Comparison of ENCODE assay signal across 16 mouse cellular contexts in genomic region chr3:63223676-63224075, GRCm38 (mm10). TPM values are rescaled to one million over a fixed set of nuclear protein-coding genes. Genes with fewer than 3 reads are reported as not detected.
"Had no signal": no experiment of that assay in that cellular context is flagged by ENCODE, and none has a peak within 500 bp of the region (broad histone marks: within the 10 kb centered on the region; RNA-seq: fewer than 3 reads in every experiment).

No protein-coding gene starts in this region.

- DNase-seq: kidney, adult 9 months; kidney, postnatal 10 days; kidney, postnatal 4 days; liver; liver, embryonic 13.5 days; liver, postnatal 0 days; right cerebral cortex, adult 18-20 months; right cerebral cortex, postnatal 25 days; thymus, adult 18-20 months; thymus, postnatal 14 days had no signal

- H3K9ac ChIP-seq: limb, embryonic 12.5 days; liver, embryonic 13.5 days; liver, postnatal 0 days; midbrain, embryonic 13.5 days; neural tube, embryonic 13.5 days had no signal

- H3K36me3 ChIP-seq: limb, embryonic 12.5 days; liver, embryonic 13.5 days; midbrain, embryonic 13.5 days; neural tube, embryonic 13.5 days had no signal

- H3K9me3 ChIP-seq: limb, embryonic 12.5 days; liver, embryonic 13.5 days; midbrain, embryonic 13.5 days; neural tube, embryonic 13.5 days had no signal

- H3K4me2 ChIP-seq: limb, embryonic 12.5 days; liver, embryonic 13.5 days; midbrain, embryonic 13.5 days; neural tube, embryonic 13.5 days had no signal

- H3K27me3 ChIP-seq: limb, embryonic 12.5 days; liver, embryonic 13.5 days; midbrain, embryonic 13.5 days; neural tube, embryonic 13.5 days had no signal

- H3K27ac ChIP-seq: layer of hippocampus, adult 2 months; limb, embryonic 12.5 days; liver, embryonic 13.5 days; midbrain, embryonic 13.5 days; neural tube, embryonic 13.5 days; stomach, postnatal 0 days had no signal

- H3K4me3 ChIP-seq: layer of hippocampus, adult 2 months; limb, embryonic 12.5 days; liver, embryonic 13.5 days; midbrain, embryonic 13.5 days; neural tube, embryonic 13.5 days had no signal

- ATAC-seq: liver, postnatal 0 days; midbrain, embryonic 13.5 days had no signal

- H3K4me1 ChIP-seq: limb, embryonic 12.5 days; liver, embryonic 13.5 days; neural tube, embryonic 13.5 days had no signal

RNA-seq across cellular contexts. Expression of gene Mme, which starts 17.7 kb away (rescaled TPM):
- total RNA-seq: megakaryocyte-erythroid progenitor cell, adult 5-6 weeks had no signal
